Mouse (Mus musculus) liver, embryonic 18 days (tissue): ENCODE data around the gene Gamt. TPM values are rescaled to one million over a fixed set of nuclear protein-coding genes. Genes with fewer than 3 reads are reported as not detected.

Experiments
- polyA plus RNA-seq: library from polyadenylated mRNA; depleted of rRNA; stranded (reverse); fragments of >200 nt; gene quantifications from 2 replicates; pipeline ENCODE4 v1.2.3, GENCODE M21; 2012; rRNA removed

The Gamt gene
- polyA plus RNA-seq = 121 and 130 TPM in 2 replicates

DNA sequence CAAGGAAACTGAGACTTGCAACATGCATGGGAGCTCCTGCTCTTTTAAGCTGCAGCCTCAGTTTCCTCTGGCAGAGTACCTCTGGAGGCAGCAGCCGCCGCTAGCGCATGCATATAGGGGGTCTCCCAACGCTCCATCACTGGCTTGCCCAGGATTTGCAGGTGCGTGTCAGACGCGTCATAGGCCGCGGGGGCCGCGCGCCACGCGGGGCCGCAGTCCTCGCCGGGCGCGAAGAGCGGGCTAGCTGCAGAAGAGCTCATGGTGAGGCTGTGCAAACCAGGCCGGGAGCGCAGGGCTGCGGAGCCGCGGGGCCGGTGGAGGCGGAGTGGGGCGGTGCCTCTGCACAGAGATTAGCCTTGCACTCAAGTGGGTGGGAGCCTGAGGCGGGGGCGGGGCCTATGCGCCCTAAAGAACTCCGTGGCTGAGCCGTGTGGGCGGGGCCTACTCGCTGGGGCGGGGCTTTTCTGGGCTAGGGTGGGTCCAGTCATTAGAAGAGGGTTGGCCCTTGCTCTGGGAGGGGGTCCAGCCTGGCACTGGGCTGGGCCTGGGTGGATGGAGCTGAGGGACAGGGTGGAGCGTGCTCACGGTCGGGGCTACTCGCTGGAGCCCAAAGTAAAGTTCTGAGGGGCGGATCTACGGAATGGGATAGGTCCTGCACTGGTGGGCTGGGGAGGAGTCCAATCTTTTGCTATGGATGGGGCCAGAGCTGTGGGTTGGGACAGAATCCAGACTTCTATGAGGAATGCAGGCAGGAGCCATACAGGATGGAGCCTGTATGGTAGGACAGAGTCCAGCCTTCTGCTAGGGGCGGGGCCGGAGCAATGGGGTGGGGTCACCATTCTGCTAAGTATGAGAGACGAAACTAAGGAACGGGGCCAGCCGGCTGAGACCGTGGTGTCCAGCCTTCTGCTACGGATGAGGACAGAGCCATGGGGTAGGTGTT, at the start of gene Gamt, which contains the start of gene Dazap1:
Gene Gamt (minus strand): TSS at position 371 of the 943 bp plus-strand sequence.
Gene Dazap1 (plus strand): TSS at position 845 of the 943 bp plus-strand sequence.

DNA sequence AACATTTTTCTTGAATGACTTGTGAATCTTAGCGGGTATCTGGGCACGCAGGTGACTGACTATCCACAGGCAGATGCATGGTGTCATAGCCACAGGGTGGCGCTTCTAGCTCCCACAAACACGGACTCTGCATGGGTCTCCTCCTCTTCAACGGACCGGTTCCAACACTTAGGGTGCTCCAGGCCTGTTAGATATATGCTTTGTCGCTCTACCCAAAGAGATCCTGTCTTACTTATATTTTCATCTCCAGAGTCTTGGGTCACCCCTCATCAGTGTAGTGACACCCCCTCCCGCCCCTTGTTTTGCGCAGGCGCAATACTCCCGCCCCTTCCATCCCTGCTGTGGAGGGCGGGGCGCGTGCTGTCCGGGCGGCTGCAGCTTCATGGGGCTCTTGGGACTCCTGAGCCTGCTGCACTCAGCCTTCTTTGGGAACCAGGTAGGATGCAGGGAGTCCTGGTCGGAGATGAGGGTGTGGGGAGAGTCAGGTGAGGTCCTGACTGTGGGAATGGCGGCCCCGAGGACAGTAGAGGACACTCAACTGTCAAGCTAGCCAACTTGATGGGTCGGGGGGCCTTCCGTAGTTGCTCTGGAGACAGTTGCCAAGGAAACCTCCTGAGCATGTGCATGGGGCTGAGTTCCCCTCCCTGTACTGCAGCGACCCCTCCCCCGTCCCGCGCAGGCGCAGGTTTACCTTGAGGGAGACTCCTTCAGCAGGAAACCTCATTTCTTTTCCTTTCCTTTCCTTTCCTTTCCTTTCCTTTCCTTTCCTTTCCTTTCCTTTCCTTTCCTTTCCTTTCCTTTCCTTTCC, 35.0 kb upstream of the Gamt start, which contains the start of gene Apc2:
Gene Apc2 (plus strand): TSS at position 360 of the 808 bp plus-strand sequence.

DNA sequence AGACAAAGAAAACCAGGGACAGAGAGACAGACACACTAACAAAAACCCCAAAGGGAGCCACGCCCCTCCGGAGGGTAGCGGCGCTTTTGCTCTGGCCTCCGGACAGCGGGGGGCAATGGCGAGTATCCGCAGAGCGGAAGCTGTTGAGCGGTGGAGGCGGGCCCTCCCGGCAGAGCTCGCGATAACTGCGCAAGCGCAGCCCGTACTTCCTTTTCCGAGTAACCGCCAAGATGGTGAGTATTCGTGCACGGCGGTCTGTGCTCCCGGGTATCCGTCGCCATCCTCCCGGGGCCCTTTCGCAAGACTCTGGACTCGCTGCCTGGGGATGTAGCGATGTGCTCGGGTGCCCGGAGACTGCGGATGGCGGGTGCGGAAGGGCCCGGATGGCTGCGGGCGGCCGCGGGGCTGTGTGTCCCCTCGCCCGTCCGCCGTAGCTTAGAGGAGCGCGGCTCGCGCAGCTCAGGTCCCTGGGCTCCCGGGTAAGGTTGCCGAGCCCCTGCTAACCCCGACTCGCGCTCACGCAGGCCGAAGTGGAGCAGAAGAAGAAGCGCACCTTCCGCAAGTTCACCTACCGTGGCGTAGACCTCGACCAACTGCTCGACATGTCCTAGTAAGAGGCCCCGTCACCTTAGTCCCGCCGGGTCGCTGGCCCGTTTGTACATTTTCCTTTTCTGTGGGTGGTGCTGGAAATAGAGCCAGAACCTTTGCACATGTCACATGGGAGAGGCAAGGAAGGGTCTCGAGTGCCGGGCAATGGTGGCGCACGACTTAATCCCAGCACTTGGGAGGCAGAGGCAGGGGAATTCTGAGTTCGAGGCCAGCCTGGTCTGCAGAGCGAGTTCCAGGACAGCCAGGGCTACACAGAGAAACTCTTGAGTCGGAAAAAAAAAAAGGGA, 31.7 kb upstream of the Gamt start, which contains the start of gene Rps15:
Gene Rps15 (plus strand): TSS at position 203 of the 896 bp plus-strand sequence.

DNA sequence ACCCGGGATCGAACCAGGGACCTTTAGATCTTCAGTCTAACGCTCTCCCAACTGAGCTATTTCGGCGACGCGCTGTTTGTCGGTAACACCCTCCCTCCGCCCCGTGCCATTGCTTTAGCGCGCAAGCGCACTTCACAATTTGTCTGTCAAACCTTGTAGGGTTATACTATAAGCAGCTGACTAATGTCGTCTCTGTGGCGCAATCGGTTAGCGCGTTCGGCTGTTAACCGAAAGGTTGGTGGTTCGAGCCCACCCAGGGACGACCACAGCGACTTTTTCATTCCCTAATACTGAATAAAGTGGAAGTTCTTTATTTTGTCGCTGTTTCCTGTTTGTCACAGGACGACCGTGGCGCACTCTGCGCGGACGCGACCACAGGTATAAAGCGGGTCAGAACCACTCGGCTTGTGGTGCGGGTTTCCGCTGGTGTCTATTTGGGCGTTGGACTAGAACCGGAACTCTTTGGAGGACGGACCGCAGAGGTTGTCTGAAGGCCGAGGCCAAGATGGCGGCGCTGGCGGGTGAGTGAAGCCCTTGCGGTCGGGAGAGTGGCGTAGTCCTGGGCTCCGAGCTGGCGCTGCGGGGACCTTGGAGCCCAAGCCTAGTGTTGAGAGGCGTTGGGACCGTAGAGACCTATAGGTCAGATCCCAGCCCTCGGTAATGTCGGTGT, 11.7 kb downstream of the Gamt start, which contains the start of gene Ndufs7:
Gene Ndufs7 (plus strand): TSS at position 151 of the 670 bp plus-strand sequence.

DNA sequence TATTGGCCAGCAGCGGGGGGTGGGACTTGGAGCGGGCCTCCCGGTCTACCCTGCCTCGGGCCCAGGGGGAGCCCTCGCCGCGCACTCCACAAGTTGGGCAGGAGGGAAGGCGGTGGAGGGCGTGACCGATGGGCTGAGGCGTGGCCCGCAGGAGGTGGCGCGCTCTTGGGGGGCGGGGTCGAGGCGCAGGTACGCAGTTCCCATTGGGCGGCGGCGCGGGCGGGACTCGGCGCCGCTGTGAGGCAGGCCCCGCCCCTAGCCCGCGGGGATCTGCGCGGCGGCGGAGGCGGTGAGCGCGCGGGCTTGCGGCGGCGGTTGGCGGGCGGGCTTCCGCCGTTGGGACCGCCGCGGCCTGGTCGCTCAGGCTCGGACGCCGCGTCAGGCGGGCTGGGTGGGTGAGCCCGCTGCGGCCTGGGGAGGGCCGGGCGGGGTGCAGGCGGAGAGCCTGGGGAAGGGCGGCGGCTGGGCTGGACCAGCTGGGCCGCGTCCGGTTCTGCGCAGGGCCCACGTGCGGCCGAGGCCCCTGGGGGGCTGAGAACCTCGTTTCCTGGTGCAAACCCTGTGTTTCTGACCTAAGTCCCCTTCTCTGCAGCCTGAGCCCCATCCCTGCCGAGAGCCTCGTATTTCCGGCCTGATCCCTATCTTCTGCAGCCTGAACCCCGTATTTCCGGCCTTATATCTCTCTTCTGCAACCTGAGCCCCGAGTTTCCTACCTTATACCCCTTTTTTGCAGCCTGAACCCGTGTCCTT, 34.2 kb downstream of the Gamt start, which contains the start of gene Mum1:
Gene Mum1 (plus strand): TSS at position 19 of the 750 bp plus-strand sequence.

Other genes starting within 250 kb of the Gamt start
- gene Arhgap45, start 244.4 kb downstream of the Gamt start, polyA plus RNA-seq = 23.6 and 31.2 TPM in 2 replicates
- gene Polr2e, start 221.2 kb downstream of the Gamt start, polyA plus RNA-seq = 79.7 and 92.0 TPM in 2 replicates
- 324 and 335 TPM in 2 replicates for gene Gpx4, start 213.8 kb downstream of the Gamt start, polyA plus RNA-seq
- gene Sbno2, start 155.4 kb downstream of the Gamt start, polyA plus RNA-seq = 10.4 and 13.9 TPM in 2 replicates
- 63.7 and 77.6 TPM in 2 replicates for gene Stk11, start 145.2 kb downstream of the Gamt start, polyA plus RNA-seq
- 289 and 291 TPM in 2 replicates for gene Atp5d, start 122.4 kb downstream of the Gamt start, polyA plus RNA-seq
- 0.83 and 0.97 TPM in 2 replicates for gene Cbarp, start 120.2 kb downstream of the Gamt start, polyA plus RNA-seq
- gene Midn, start 112.7 kb downstream of the Gamt start, polyA plus RNA-seq = 9.9 and 11.3 TPM in 2 replicates
- 24.2 and 30.3 TPM in 2 replicates for gene Cirbp, start 95.0 kb downstream of the Gamt start, polyA plus RNA-seq
- gene 1600002K03Rik, start 88.1 kb downstream of the Gamt start, polyA plus RNA-seq = 5.5 and 6.2 TPM in 2 replicates
- 0.31 and 0.38 TPM in 2 replicates for gene Efna2, start 81.5 kb downstream of the Gamt start, polyA plus RNA-seq
- 12.0 and 12.6 TPM in 2 replicates for gene Mum1, start 34.6 kb downstream of the Gamt start, polyA plus RNA-seq
- 210 and 248 TPM in 2 replicates for gene Ndufs7, start 11.9 kb downstream of the Gamt start, polyA plus RNA-seq
- 53.8 and 62.0 TPM in 2 replicates for gene Dazap1, start 474 bp upstream of the Gamt start, polyA plus RNA-seq
- gene Rps15, start 31.4 kb upstream of the Gamt start, polyA plus RNA-seq = 1,560 and 1,972 TPM in 2 replicates
- gene Apc2, start 35.0 kb upstream of the Gamt start, polyA plus RNA-seq = 0.03 and 0.05 TPM in 2 replicates
- gene 2310011J03Rik, start 59.5 kb upstream of the Gamt start, polyA plus RNA-seq = 18.0 and 18.1 TPM in 2 replicates
- 9.3 and 9.5 TPM in 2 replicates for gene Pcsk4, start 68.5 kb upstream of the Gamt start, polyA plus RNA-seq
- 35.1 and 42.1 TPM in 2 replicates for gene Reep6, start 68.9 kb upstream of the Gamt start, polyA plus RNA-seq
- gene Adamtsl5, start 87.4 kb upstream of the Gamt start, polyA plus RNA-seq = 2.4 and 3.2 TPM in 2 replicates
- gene Plk5, start 95.4 kb upstream of the Gamt start, polyA plus RNA-seq = 0.42 and 0.46 TPM in 2 replicates
- gene Mex3d, start 126.6 kb upstream of the Gamt start, polyA plus RNA-seq = 2.4 and 2.5 TPM in 2 replicates
- gene Mbd3, start 138.5 kb upstream of the Gamt start, polyA plus RNA-seq = 54.7 and 60.4 TPM in 2 replicates
- 756 and 889 TPM in 2 replicates for gene Uqcr11, start 145.8 kb upstream of the Gamt start, polyA plus RNA-seq
- 30.8 and 34.7 TPM in 2 replicates for gene Tcf3, start 172.6 kb upstream of the Gamt start, polyA plus RNA-seq
- 0.01 TPM in 2 replicates for gene Onecut3, start 233.8 kb upstream of the Gamt start, polyA plus RNA-seq